Mouse (Mus musculus) megakaryocyte-erythroid progenitor cell, adult 5-6 weeks (primary cell): ENCODE data around the gene Reln. TPM values are rescaled to one million over a fixed set of nuclear protein-coding genes. Genes with fewer than 3 reads are reported as not detected.
A peak's percentile ranks its signal among the peaks of the same experiment; 100 is the strongest.

ENCODE experiments used
- ATAC-seq: replicated peaks from 2 replicates; pipeline ENCODE4 v1.8.0; 2016; ENCODE audit warnings: mild to moderate bottlenecking, inconsistent platforms; ENCODE audit not compliant: severe bottlenecking, poor library complexity, low FRiP score, low TSS enrichment
- total RNA-seq, 2 experiments: library from RNA; stranded (forward) in 1 of 2; stranded (reverse) in 1 of 2; fragments of 200-1000, 215-1000 nt in 1 of 2; fragments of >200 nt in 1 of 2; fragmentation: Nextera tagmentation in 1 of 2; gene quantifications; 2 replicates each; pipeline ENCODE4 v1.2.3; 2014 to 2017

Gene Reln
- total RNA-seq, 2 experiments from 2014 or later, result 0.61 TPM; not detected in 1

DNA sequence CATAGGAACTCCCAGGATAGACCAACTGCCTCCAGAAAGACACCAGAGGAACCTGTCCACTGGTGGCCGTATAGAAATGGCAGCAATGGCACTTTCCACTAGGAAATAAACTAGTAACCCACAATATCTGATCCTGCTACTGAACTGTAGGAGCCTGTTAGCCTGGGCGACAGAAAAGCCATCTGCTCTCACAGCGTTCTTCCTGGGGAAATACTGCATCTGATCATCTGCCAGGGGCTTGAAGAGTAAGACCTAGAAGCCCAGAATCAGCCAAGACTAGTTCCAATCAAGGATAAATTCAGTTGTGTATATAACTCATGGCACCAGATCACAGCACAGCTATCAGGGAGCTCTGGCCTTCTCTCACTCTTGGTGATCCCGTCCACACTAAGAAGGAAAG is 33.5 kb downstream of the Reln start:
- no peak for ATAC-seq

DNA sequence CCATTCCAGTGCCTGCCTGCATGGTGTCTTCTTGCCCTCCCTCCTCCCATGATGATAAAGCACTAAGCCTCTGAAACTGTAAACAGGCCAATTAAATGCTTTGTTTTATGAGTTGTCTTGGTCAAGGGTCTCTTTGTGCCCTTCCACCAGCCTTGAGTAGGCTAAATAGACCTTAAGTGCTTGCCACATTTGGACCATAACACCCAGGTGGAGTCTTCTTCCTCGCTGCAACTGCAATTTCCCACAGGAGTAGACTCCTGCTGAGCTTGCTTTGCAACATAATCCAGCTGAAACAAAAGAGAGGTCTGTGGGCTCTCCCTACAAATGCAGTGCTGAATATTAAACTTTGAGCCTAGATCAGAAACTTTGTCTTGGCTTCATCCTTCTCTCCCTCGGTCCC is 35.5 kb downstream of the Reln start:
- ATAC-seq, result no peak

DNA sequence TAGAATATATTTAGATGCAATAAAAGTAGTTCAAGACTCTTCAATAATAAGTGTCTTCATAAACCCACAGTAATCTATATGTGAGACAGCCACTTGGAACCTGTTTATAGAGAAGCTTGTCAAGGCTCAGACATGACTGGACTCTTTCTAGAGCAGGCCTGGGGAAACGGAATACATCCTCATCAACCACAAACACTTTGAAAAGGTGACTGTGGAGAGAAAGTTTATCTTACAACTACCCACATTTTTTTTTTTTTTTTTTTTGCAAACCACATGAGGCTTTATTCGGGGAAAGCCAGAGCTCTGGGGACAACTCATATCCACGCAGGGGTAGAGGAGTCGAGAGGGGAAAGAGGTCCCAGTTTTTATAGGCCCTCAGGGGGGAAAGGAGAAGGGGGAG is 36.6 kb downstream of the Reln start:
- no peak for ATAC-seq

DNA sequence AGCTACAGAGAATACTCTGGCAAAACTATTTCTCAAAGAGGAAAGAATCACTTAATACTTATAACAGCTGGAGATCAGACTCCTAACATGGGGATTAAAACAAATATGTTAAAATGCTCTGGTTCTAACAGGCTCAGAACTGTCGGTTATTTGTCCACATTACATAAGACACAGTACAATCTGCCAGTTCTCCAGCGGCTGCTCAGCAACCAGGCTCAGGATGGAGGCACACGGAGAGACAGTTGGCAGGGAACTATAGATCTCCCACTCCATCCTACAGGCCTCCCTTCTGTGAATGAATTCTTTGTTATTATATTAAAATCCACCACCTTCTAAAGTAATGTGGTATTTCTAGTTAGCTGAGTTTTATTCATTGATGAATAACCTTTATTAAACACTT is 37.4 kb downstream of the Reln start:
- no peak for ATAC-seq

DNA sequence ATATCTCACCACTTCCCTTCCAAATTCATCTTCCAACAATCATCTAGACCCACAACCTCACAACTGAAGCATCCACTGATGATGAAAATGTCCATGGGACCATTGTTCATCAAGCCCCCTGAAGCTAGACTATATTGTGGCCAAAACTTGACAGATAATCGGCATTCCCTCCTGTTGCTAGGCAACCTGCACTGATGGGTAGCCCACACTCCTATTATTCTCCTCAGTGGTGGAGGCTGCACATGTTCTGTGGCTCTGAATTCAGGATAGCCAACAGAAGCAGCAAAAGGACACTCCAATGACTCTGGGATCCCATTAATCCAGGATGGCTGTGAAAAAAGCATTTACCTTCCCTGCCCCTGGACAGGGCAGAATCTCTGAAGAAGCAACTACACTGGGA is 40.8 kb downstream of the Reln start:
- no peak for ATAC-seq

DNA sequence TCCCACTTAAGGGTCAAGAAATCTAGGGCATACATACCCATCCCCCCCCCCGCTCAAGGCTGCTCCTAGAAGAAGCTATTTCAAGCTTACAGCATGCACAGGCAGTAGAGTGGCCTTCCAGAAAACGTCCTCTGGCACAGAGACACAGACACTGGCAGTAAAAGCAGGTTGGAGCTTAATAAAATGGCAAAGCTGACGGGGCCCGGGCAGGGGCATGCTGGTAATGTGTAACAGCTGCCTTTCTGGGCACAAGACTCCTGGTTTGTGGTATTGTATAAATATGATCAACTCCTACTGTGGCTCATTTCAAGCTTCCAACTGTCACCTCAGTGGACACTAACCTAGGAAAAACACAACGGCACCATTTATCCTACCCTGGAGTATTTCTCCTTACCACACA is 42.2 kb downstream of the Reln start:
- no peak for ATAC-seq

DNA sequence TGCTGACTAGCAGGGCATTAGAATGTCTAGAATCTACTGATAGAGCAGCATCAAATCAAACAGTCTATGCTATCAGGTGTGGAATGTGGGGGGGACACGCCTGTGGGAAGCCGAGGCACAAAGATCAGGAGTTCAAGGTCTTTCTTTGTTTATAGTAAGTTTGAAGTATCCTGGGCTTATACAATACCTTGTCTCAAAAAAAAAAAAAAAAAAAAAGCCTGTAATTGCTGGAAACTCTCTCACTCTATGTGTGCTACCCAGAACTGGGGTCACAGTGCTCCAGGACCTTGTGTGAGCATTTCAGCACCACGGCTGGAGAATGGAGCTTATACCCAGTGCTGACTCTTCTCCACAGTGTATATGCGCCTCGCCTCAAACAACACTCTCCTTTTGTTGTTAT is 43.7 kb downstream of the Reln start:
- no peak for ATAC-seq

DNA sequence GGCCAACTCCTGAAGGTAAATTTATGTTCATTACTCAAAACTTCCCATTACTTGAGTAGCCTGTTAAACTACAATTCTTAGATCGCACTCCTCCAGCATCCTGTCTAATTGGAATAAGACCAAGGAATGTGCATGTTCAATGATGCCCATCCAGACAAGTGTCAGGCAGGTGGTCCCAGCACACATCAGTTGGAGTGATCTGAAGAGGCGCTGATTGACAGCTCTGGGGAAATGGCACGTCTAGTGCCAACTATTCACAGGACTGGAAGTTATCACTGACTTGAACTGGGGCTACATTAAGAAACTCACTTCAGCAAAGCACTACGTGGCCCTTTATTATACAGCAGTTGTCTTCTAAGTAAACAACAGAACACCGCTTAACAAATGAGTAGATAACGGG is 44.5 kb downstream of the Reln start:
- ATAC-seq, result no peak

DNA sequence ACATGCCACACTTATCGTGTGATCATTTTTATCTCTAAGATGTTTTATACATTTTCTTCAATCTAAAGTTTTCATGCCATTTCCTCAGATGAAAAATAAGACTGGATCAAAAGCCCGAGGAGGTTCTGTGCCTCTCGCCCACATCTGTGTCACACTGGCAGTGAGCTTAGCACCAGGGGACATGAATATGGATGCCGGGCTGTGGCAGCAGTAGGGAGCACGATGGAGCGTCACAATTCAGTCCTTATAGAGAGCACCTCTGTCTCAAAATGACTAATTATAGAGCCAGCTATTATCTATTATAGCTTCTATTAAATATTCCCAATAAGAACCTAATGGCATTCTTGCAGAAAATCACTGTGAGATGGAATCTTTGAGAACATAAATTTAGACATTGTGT is 49.3 kb downstream of the Reln start:
- no peak for ATAC-seq

DNA sequence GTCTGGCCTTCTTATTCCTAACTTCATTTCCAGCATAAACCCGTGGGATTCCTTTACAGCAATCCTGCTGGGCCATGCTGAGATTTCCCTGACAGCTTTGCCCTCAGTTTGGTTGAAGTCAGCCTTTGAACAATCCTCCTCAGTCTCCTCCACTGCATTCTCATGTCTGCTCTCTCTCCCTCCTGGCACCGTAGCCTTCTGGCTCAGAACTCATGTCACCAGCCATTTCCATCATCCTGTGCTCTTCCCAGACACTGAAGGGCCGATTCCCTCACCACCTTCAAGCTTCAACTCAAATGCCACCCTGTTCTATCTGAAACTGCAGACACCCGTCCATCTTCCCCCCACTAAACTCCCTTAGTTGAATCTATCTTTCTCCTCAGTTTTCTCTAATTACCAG is 53.1 kb downstream of the Reln start:
- ATAC-seq, result no peak

DNA sequence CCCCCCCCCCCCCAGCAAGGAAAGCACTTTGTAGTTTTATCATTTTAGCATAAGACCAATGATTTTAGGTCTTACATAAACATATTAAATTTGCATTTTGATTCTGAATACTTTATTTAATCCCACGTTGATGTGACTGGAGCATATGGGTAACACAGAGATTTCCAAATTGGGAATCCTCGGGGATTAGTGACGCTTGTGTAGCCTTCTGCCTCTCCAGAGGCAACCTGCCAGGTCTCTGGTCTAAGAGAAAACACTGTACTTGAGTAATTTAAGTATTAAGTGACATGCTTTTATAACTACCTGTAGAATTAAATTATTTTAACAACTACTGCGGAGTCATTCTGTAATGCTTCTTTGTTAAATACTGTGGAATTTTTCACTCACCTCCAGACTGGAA is 59.1 kb downstream of the Reln start:
- ATAC-seq, result no peak

DNA sequence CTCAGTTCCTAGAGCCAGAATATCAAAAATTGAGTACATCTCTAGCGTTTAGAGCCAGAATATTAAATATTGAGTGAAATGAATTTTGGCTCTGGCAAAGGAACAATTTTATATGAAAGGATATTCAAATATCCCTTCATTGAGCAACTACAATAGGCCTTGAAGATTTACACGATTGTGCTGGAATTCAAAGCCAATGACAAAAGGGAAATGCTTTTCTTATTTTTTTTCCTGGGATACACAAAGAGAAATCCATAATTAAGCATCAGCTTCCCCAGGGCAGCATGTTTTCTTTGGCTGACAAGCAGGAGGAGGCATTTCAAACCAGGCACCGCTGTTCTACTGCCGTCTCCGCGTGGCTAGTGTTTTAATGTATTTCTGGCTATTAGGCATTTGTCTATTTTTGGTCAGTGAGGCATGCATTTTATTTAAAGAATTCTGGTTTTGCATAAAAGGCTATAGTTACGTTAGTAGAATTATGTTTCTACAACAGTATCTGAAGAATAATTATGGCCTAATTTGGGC is 62.3 kb downstream of the Reln start:
- no peak for ATAC-seq

DNA sequence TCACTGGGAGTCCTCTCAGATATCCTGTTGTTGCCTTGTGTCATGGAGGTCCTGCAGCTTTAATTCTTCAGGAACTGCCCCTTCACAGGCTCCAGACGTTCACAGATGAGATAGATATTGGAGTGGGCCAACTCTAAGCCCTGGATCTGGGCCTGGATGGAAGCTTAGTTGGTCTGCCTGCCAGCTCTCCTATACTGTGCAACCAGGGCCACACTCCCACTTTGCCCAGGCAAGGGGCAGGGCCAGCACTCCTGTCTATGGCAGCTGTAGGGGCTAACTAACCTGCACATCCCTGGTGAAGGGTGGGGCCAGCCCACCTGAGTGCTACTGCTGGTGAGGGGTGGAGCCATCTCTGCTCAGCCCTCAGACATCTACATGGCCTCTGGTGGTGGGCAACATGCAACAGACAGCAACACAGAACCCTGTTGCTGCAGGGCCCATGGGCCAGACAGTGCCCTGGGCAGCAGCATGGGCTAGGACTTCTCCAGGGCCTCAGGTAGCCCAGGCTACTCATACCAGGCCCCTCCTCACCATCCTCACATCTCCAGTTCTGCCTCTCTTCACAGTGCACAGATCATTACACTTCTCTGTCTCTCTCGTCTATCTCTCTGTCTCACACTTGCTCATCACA is 63.9 kb downstream of the Reln start:
- no peak for ATAC-seq

DNA sequence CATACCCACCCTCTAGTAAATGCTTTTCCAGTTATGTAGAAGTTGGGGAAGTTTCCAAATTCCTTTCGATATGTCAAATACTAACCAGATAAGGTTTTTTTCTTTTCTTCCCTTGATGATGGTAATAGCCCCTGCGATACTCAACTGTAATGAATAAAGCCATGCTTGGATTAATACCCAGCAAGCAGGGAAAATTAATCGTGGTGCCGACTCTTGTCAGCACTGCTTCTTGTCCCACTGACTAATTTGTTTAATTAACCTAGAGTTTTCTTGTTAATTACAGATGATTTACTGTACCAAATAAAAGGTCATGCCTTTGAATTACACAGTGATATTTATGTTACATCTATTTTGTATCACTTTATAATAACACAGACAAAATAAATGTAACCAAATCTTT is 65.3 kb downstream of the Reln start:
- ATAC-seq, result no peak

DNA sequence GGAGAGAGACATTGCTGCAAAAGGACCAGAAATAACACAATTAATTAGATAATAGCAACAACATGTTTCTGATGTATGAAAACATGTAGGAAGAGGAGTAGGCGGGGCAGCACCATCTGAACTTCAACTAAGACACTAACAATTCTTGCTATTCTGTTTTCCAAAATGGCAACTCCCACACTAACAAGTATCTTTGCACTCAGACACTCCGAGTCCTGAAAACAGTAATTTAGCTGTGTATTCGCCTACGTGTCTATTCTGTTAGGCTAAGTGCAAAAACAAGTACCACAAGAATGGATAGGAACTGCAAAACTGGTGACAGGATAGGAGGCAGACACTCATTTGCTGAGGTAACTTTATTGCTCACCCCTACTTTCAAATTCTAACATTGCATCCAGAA is 70.4 kb downstream of the Reln start:
- no peak for ATAC-seq

DNA sequence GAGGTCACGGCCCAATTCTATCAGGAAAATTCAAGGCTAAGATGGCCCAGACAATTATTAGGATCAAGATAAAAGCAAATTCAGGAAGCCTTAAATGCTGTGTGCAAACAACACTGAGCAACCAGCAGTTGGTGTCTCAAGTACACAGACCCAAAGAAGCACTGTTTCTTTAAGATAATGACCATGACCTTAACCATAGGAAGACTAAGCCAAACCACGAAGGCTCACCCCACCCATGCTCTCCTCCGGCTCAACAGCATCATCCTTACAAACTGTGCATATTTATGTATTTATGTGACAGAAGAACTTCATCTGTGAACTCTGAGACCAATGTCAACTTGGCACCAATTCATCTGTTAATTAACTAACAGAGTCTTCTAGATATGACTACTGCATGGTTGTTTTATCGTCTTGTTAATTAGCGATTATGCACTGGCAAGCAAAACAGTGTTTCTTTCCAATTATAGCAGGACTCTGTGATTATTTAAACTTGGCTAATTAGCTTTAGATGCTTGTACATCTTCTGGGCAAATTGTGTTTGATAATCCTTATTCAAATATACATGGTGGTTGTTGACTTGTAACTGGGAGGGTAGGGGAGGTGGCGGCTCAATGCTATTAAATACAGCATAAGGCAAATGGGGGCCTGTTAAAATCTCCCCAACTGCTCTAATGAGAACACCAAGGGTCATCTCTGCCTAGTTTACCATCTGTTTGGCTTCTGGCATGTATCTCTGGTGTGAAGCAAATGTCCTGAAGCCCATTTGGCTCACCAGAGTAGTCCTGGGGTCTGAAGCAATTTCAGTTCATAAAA is 77.8 kb downstream of the Reln start:
- ATAC-seq, result peak; percentile 73

DNA sequence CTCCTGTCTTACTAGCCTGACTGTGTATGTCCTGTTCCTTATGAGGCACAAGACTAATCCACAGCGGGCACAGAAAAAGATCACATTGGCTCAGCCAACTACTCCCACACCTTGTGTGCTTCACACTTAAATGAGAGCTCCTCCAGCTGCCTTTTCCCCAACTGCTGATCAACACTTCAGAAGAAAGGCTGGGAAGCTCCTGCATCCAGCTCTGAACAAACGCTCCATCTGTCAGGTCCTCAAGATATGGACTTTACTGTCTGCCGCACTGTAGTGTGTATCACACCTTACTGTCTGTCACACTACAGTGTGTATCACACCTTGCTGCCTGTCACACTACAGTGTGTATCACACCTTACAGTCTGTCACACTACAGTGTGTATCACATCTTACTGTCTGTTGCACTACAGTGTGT is 82.1 kb downstream of the Reln start:
- ATAC-seq, result no peak

DNA sequence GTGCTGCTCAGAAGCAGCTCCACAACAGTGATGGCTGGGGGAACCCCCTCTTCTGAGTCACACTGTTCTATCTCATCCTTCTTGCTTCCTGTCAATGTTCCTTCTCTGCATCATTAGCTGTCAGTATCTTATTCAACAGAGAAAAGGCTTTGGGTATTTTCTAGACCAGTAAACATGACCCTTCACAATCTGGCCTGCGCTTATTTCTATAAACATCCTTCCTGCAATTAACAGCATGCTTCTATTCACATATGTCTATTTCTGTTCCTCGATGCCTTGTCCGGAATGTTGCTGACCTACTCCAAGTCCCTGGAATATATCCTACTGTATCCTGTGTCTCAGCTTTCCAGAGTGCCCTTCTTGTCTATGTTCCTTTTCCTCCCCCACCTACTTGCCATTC is 89.2 kb downstream of the Reln start:
- ATAC-seq, result no peak

DNA sequence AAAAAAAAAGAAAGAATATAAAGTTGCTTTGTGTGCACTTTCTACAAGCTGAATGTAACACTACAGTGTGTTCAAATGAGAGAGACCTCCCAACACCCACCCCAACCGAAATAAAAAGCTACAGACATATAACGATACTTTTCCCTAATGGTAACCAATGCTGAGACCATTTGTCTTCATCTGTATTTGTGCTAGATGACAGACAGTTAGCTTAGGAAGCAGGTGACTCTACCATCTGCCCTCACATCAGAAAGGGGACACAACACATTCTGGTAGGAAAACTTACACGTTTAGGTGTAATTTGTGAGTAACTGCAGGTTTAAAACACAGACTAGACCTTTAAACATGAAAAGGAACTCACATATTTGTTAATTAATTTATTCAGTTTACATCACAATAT is 90.6 kb downstream of the Reln start:
- no peak for ATAC-seq

DNA sequence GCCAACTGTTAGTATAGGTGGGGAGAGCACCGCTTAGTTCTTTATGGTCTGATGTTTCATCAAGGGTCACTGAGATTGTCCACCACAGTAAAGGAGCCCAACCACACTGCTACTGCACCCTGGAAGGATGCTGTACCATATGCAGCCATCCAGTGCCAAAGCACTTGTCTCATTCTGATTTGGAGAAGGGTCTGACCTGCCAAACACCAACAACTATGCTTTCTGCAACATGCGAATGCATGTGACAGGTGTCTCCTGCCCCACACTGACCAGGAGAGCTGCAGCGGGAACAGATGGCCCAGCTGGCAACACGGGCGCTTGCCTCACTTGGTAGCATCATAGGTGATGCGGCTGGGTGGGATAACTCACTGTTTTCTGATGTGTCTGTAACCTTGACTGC is 91.2 kb downstream of the Reln start:
- no peak for ATAC-seq

DNA sequence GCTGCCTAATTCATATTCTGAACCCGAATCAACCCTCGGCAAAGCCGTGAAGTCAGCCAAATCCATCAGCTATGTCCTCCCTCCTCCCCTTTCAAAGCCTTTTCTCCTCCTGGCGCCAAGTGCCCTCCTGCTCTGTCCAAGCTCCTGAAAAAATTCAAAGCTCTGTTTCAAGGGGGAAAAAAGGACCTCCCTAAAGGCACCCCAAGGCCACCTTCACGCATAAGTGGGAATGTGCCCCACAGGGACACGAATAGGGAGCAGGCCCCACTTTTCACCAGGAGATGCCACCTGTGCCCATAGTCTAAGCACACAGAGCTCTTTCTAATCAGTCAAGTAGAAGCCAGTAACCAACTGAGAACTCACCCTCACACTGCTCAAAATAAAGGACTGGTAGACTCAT is 96.7 kb downstream of the Reln start:
- no peak for ATAC-seq
